In the genomic region with DNA sequence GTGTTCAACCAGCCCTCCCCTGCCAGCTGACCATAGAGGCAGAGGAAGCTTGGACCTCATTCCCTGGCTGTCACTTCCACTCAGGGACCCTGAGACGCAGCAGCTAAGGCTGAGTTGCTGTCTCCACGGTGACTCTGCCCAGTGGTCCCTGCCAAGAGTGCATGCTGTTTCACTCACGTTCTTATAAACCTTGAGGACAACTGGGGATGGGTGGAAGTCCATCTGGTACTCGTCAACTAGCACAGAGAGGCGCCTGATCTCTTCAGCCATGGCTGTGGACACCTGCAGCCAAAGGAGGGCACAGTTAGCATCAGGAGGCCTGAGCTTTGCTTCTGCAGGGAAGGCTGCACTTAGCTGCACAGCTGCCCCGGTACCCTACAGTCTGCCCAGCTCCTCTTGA, we compare ENCODE assay signal across 20 mouse cellular contexts. TPM values are rescaled to one million over a fixed set of nuclear protein-coding genes. Genes with fewer than 3 reads are reported as not detected.
DNase-seq lines count a peak whose midpoint lies in the region; ATAC-seq and TF ChIP-seq lines count a peak whose summit lies in the region.
"Had no signal": no experiment of that assay in that cellular context is flagged by ENCODE, and none has a peak within 500 bp of the region (broad histone marks: within the 10 kb centered on the region; RNA-seq: fewer than 3 reads in every experiment).

No protein-coding gene starts in this region.

- no peak for TF ChIP-seq CTCF in heart, adult 2 months (IDR thresholded peaks at IDR 0.05)

- 0 out of 2 replicates have a peak overlapping the region, but pooled peaks have one; percentile 9 for H3K27ac ChIP-seq in heart, adult 2 months
- no peak overlapping the region for H3K27ac ChIP-seq in liver, embryonic 13.5 days
- no peak overlapping the region for H3K27ac ChIP-seq in liver, embryonic 12.5 days
- H3K27ac ChIP-seq: embryonic facial prominence, embryonic 10.5 days; embryonic facial prominence, embryonic 12.5 days; forebrain, embryonic 13.5 days; forebrain, embryonic 15.5 days had no signal

- no peak for TF ChIP-seq EP300 in heart, adult 2 months (IDR thresholded peaks at IDR 0.05; ENCODE audit: insufficient read depth, low read depth, low read length)

- H3K4me1 ChIP-seq in heart, adult 2 months (ENCODE audit: control insufficient read depth, insufficient read depth, low read length): no peaks in the 10 kb centered on the region; the same call in 1 of the 2 replicates
- no peaks in the 10 kb centered on the region for H3K4me1 ChIP-seq in liver, embryonic 13.5 days (replicated peaks)
- H3K4me1 ChIP-seq in liver, embryonic 12.5 days: no peaks in the 10 kb centered on the region
- H3K4me1 ChIP-seq: embryonic facial prominence, embryonic 12.5 days; forebrain, embryonic 13.5 days; forebrain, embryonic 15.5 days had no signal

- no peak overlapping the region for H3K4me3 ChIP-seq in heart, adult 2 months
- H3K4me3 ChIP-seq in liver, embryonic 13.5 days (replicated peaks): no peak overlapping the region
- no peak overlapping the region for H3K4me3 ChIP-seq in liver, embryonic 12.5 days
- H3K4me3 ChIP-seq: embryonic facial prominence, embryonic 10.5 days; embryonic facial prominence, embryonic 12.5 days; forebrain, embryonic 13.5 days; forebrain, embryonic 15.5 days had no signal

- no peaks in the 10 kb centered on the region for H3K27me3 ChIP-seq in heart, adult 2 months (ENCODE audit: control insufficient read depth, insufficient read depth, low read length)
- H3K27me3 ChIP-seq in liver, embryonic 13.5 days: no peaks in the 10 kb centered on the region
- H3K27me3 ChIP-seq in liver, embryonic 12.5 days (replicated peaks): no peaks in the 10 kb centered on the region
- H3K27me3 ChIP-seq: embryonic facial prominence, embryonic 12.5 days; forebrain, embryonic 13.5 days; forebrain, embryonic 15.5 days; Patski had no signal

- DNase-seq in heart, adult 2 months: no peak
- no peak for DNase-seq in heart, postnatal 14 days
- no peak for DNase-seq in liver, embryonic 13.5 days
- DNase-seq in MN1 (ENCODE audit: low spot score): peak; percentile 47
- DNase-seq in ovary, adult 18-20 months (ENCODE audit: low spot score): no peak
- DNase-seq: adrenal gland, adult 8-10 months; adrenal gland, postnatal 14 days; adrenal gland, postnatal 36 days; cerebellum, adult 11-12 months; cerebellum, adult 2 months; cerebellum, adult 9-10 months; cerebellum, postnatal 10 days; cerebellum, postnatal 25 days had no signal

- peaks cover 11% of the 10 kb centered on the region; the same call in 1 of the 2 replicates for H3K36me3 ChIP-seq in heart, adult 2 months (ENCODE audit: control insufficient read depth, insufficient read depth, low read length)
- H3K36me3 ChIP-seq in liver, embryonic 13.5 days: peaks cover 95% of the 10 kb centered on the region
- peaks cover 99% of the 10 kb centered on the region for H3K36me3 ChIP-seq in liver, embryonic 12.5 days

- ATAC-seq in liver, embryonic 13.5 days (ENCODE audit: low read depth): 0 out of 2 replicates have a peak, but pooled peaks have one; percentile 11
- ATAC-seq in liver, embryonic 12.5 days: no peak
- ATAC-seq: activated CD4-positive, CD25-positive, alpha-beta regulatory T cell, adult 4 months; forebrain, embryonic 13.5 days; forebrain, embryonic 15.5 days; Patski had no signal

- H3K9ac ChIP-seq in heart, adult 2 months (ENCODE audit: low read depth, low read length): no peak overlapping the region
- H3K9ac ChIP-seq in liver, embryonic 13.5 days: no peak overlapping the region
- H3K9ac ChIP-seq in liver, embryonic 12.5 days: no peak overlapping the region
- H3K9ac ChIP-seq: embryonic facial prominence, embryonic 12.5 days; forebrain, embryonic 13.5 days; forebrain, embryonic 15.5 days had no signal

- no peaks in the 10 kb centered on the region for H3K9me3 ChIP-seq in liver, embryonic 13.5 days (replicated peaks)
- no peaks in the 10 kb centered on the region for H3K9me3 ChIP-seq in liver, embryonic 12.5 days (replicated peaks)
- H3K9me3 ChIP-seq: embryonic facial prominence, embryonic 10.5 days; embryonic facial prominence, embryonic 12.5 days; forebrain, embryonic 13.5 days; forebrain, embryonic 15.5 days had no signal

- no peak for TF ChIP-seq POLR2A in heart, adult 2 months (IDR thresholded peaks at IDR 0.05; ENCODE audit: insufficient read depth, low read depth, low read length)

- H3K4me2 ChIP-seq in liver, embryonic 13.5 days: no peak overlapping the region
- H3K4me2 ChIP-seq in liver, embryonic 12.5 days: no peak overlapping the region
- H3K4me2 ChIP-seq: embryonic facial prominence, embryonic 12.5 days; forebrain, embryonic 13.5 days; forebrain, embryonic 15.5 days had no signal

- H3K79me2 ChIP-seq in heart, adult 2 months (replicated peaks; ENCODE audit: control insufficient read depth, insufficient read depth, low read length): peaks cover 3% of the 10 kb centered on the region

- intact Hi-C loops in heart, adult 2 months (cut with DNase I): no loop called here
- intact Hi-C loops in heart, postnatal 14 days (cut with DNase I): no loop called here

- WGBS in heart, adult 2 months: 53% methylated on average over 6 of the region's 6 CpGs
- 81% methylated on average over 6 of the region's 6 CpGs for WGBS in liver, embryonic 13.5 days (ENCODE audit: insufficient replicate concordance)
- 74% methylated on average over 6 of the region's 6 CpGs for WGBS in liver, embryonic 12.5 days (ENCODE audit: insufficient replicate concordance)

RNA-seq across cellular contexts. Expression of a gene that starts 14.3 kb away (rescaled TPM):
- 10 to 100 TPM; 21.1 to 22.8 TPM for total RNA-seq in heart, adult 2 months (2021)
- polyA plus RNA-seq in heart, adult 2 months (2012; rRNA removed): 3.3 and 14.3 TPM in 2 replicates
- 10 to 100 TPM; 15.5 to 19.7 TPM for total RNA-seq in heart, postnatal 14 days (2021)
- polyA plus RNA-seq in liver, embryonic 13.5 days (2015; fragmentation: Nextera tagmentation; extraction: Ambion mirVana): 2.5 and 3.5 TPM in 2 replicates
- 3.8 and 4.1 TPM in 2 replicates for polyA plus RNA-seq in liver, embryonic 12.5 days (2016; fragmentation: Nextera tagmentation; extraction: Ambion mirVana)

RNA-seq across cellular contexts. Expression of a gene that starts 14.4 kb away (rescaled TPM):
- total RNA-seq in heart, adult 2 months (2021): 1 to 10 TPM; 5.4 to 7.4 TPM
- polyA plus RNA-seq in heart, adult 2 months (2012; rRNA removed): 24.8 and 26.0 TPM in 2 replicates
- total RNA-seq in heart, postnatal 14 days (2021): 1 to 10 TPM; 9.1 TPM
- polyA plus RNA-seq in liver, embryonic 13.5 days (2015; fragmentation: Nextera tagmentation; extraction: Ambion mirVana): 25.7 and 29.1 TPM in 2 replicates
- 34.6 and 36.0 TPM in 2 replicates for polyA plus RNA-seq in liver, embryonic 12.5 days (2016; fragmentation: Nextera tagmentation; extraction: Ambion mirVana)

RNA-seq across cellular contexts. Expression of a gene that starts 21.5 kb away (rescaled TPM):
- 100 to 1,000 TPM; 626 to 697 TPM for total RNA-seq in heart, adult 2 months (2021)
- polyA plus RNA-seq in heart, adult 2 months (2012; rRNA removed): 395 and 619 TPM in 2 replicates
- total RNA-seq in heart, postnatal 14 days (2021): 100 to 1,000 TPM; 621 to 624 TPM
- polyA plus RNA-seq in liver, embryonic 13.5 days (2015; fragmentation: Nextera tagmentation; extraction: Ambion mirVana): 17.7 and 21.0 TPM in 2 replicates
- polyA plus RNA-seq in liver, embryonic 12.5 days (2016; fragmentation: Nextera tagmentation; extraction: Ambion mirVana): 25.4 and 27.1 TPM in 2 replicates

RNA-seq across cellular contexts. Expression of a gene that starts 34.9 kb away (rescaled TPM):
- 10 to 100 TPM; 10.3 to 11.2 TPM for total RNA-seq in heart, adult 2 months (2021)
- polyA plus RNA-seq in heart, adult 2 months (2012; rRNA removed): 1.3 and 3.7 TPM in 2 replicates
- total RNA-seq in heart, postnatal 14 days (2021): 10 to 100 TPM; 11.1 to 12.7 TPM
- 1.3 and 1.5 TPM in 2 replicates for polyA plus RNA-seq in liver, embryonic 13.5 days (2015; fragmentation: Nextera tagmentation; extraction: Ambion mirVana)
- 1.4 and 1.5 TPM in 2 replicates for polyA plus RNA-seq in liver, embryonic 12.5 days (2016; fragmentation: Nextera tagmentation; extraction: Ambion mirVana)

RNA-seq across cellular contexts. Expression of a gene that starts 53.5 kb away (rescaled TPM):
- total RNA-seq in heart, adult 2 months (2021): 10 to 100 TPM; 62.4 to 65.8 TPM
- polyA plus RNA-seq in heart, adult 2 months (2012; rRNA removed): 88.6 and 123 TPM in 2 replicates
- 10 to 100 TPM; 90.1 to 95.0 TPM for total RNA-seq in heart, postnatal 14 days (2021)
- 24.9 and 28.3 TPM in 2 replicates for polyA plus RNA-seq in liver, embryonic 13.5 days (2015; fragmentation: Nextera tagmentation; extraction: Ambion mirVana)
- polyA plus RNA-seq in liver, embryonic 12.5 days (2016; fragmentation: Nextera tagmentation; extraction: Ambion mirVana): 26.4 TPM in 2 replicates

Comparison
In these comparisons a context has a peak if more than half of its experiments do, and no peak if none do; other contexts are left out.
1. RNA of a gene that starts 21.5 kb away (polyA plus RNA-seq): 395 to 619 TPM in heart, adult 2 months; 25.4 to 27.1 TPM in liver, embryonic 12.5 days and 17.7 to 21.0 TPM in liver, embryonic 13.5 days; every median in the first group is over 10 times any median in the second.